Mouse (Mus musculus): ENCODE results near the gene Map3k11. TPM values are rescaled to one million over a fixed set of nuclear protein-coding genes. Genes with fewer than 3 reads are reported as not detected.

Gene Map3k11
- polyA plus RNA-seq (2014; fragmentation: Illumina TruSeq; extraction: RNeasy Lipid Tissue Mini Kit (QIAGEN cat#74804); ENCODE audit: low read depth, low replicate concordance), result 1.7 TPM

GRCm38 (mm10) chr19:5688200-5689087 is at the start of gene Map3k11, which contains the start of gene Pcnx3:
Gene Map3k11, plus strand, starts transcription at chr19:5688742.
Gene Pcnx3, minus strand, starts transcription at chr19:5688908.

GRCm38 (mm10) chr19:5662981-5663913 is 25.3 kb upstream of the Map3k11 start, which contains the start of gene Sipa1:
Gene Sipa1, minus strand, starts transcription at chr19:5663707.

GRCm38 (mm10) chr19:5704163-5704800 is 15.7 kb downstream of the Map3k11 start, which contains the start of gene Kcnk7:
Gene Kcnk7, plus strand, starts transcription at chr19:5704367.

GRCm38 (mm10) chr19:5725767-5726515 is 37.4 kb downstream of the Map3k11 start, which contains the start of gene Ehbp1l1:
Gene Ehbp1l1, minus strand, starts transcription at chr19:5726317.

GRCm38 (mm10) chr19:5729444-5729815 is 40.9 kb downstream of the Map3k11 start, which contains the start of gene Fam89b:
Gene Fam89b, minus strand, starts transcription at chr19:5729653.

GRCm38 (mm10) chr19:5740320-5741317 is 52.1 kb downstream of the Map3k11 start, which contains the start of gene Ltbp3:
Gene Ltbp3, plus strand, starts transcription at chr19:5740904.

Other genes with a start within 250 kb of the Map3k11 start
- gene Fosl1, start 241.2 kb upstream of the Map3k11 start, polyA plus RNA-seq (2014; fragmentation: Illumina TruSeq; extraction: RNeasy Lipid Tissue Mini Kit (QIAGEN cat#74804); ENCODE audit: low read depth, low replicate concordance), result not detected
- gene Ccdc85b, start 230.8 kb upstream of the Map3k11 start, polyA plus RNA-seq (2014; fragmentation: Illumina TruSeq; extraction: RNeasy Lipid Tissue Mini Kit (QIAGEN cat#74804); ENCODE audit: low read depth, low replicate concordance), result 1.2 TPM
- 5.7 TPM for gene Fibp, start 228.1 kb upstream of the Map3k11 start, polyA plus RNA-seq (2014; fragmentation: Illumina TruSeq; extraction: RNeasy Lipid Tissue Mini Kit (QIAGEN cat#74804); ENCODE audit: low read depth, low replicate concordance)
- not detected for gene Ctsw, start 220.2 kb upstream of the Map3k11 start, polyA plus RNA-seq (2014; fragmentation: Illumina TruSeq; extraction: RNeasy Lipid Tissue Mini Kit (QIAGEN cat#74804); ENCODE audit: low read depth, low replicate concordance)
- 0.60 TPM for gene Efemp2, start 214.8 kb upstream of the Map3k11 start, polyA plus RNA-seq (2014; fragmentation: Illumina TruSeq; extraction: RNeasy Lipid Tissue Mini Kit (QIAGEN cat#74804); ENCODE audit: low read depth, low replicate concordance)
- gene Mus81, start 200.3 kb upstream of the Map3k11 start, polyA plus RNA-seq (2014; fragmentation: Illumina TruSeq; extraction: RNeasy Lipid Tissue Mini Kit (QIAGEN cat#74804); ENCODE audit: low read depth, low replicate concordance), result 0.69 TPM
- 183 TPM for gene Cfl1, start 198.3 kb upstream of the Map3k11 start, polyA plus RNA-seq (2014; fragmentation: Illumina TruSeq; extraction: RNeasy Lipid Tissue Mini Kit (QIAGEN cat#74804); ENCODE audit: low read depth, low replicate concordance)
- not detected for gene 1700020D05Rik, start 185.0 kb upstream of the Map3k11 start, polyA plus RNA-seq (2014; fragmentation: Illumina TruSeq; extraction: RNeasy Lipid Tissue Mini Kit (QIAGEN cat#74804); ENCODE audit: low read depth, low replicate concordance)
- gene Snx32, start 178.2 kb upstream of the Map3k11 start, polyA plus RNA-seq (2014; fragmentation: Illumina TruSeq; extraction: RNeasy Lipid Tissue Mini Kit (QIAGEN cat#74804); ENCODE audit: low read depth, low replicate concordance), result 0.25 TPM
- gene Ovol1, start 128.1 kb upstream of the Map3k11 start, polyA plus RNA-seq (2014; fragmentation: Illumina TruSeq; extraction: RNeasy Lipid Tissue Mini Kit (QIAGEN cat#74804); ENCODE audit: low read depth, low replicate concordance), result 5.6 TPM
- gene Ap5b1, start 120.7 kb upstream of the Map3k11 start, polyA plus RNA-seq (2014; fragmentation: Illumina TruSeq; extraction: RNeasy Lipid Tissue Mini Kit (QIAGEN cat#74804); ENCODE audit: low read depth, low replicate concordance), result not detected
- gene Rnaseh2c, start 86.9 kb upstream of the Map3k11 start, polyA plus RNA-seq (2014; fragmentation: Illumina TruSeq; extraction: RNeasy Lipid Tissue Mini Kit (QIAGEN cat#74804); ENCODE audit: low read depth, low replicate concordance), result 1.0 TPM
- gene Kat5, start 78.5 kb upstream of the Map3k11 start, polyA plus RNA-seq (2014; fragmentation: Illumina TruSeq; extraction: RNeasy Lipid Tissue Mini Kit (QIAGEN cat#74804); ENCODE audit: low read depth, low replicate concordance), result 19.7 TPM
- gene Rela, start 51.3 kb upstream of the Map3k11 start, polyA plus RNA-seq (2014; fragmentation: Illumina TruSeq; extraction: RNeasy Lipid Tissue Mini Kit (QIAGEN cat#74804); ENCODE audit: low read depth, low replicate concordance), result 0.66 TPM
- 1.5 TPM for gene Sipa1, start 25.0 kb upstream of the Map3k11 start, polyA plus RNA-seq (2014; fragmentation: Illumina TruSeq; extraction: RNeasy Lipid Tissue Mini Kit (QIAGEN cat#74804); ENCODE audit: low read depth, low replicate concordance)
- gene Pcnx3, start 166 bp downstream of the Map3k11 start, polyA plus RNA-seq (2014; fragmentation: Illumina TruSeq; extraction: RNeasy Lipid Tissue Mini Kit (QIAGEN cat#74804); ENCODE audit: low read depth, low replicate concordance), result 0.22 TPM
- gene Kcnk7, start 15.6 kb downstream of the Map3k11 start, polyA plus RNA-seq (2014; fragmentation: Illumina TruSeq; extraction: RNeasy Lipid Tissue Mini Kit (QIAGEN cat#74804); ENCODE audit: low read depth, low replicate concordance), result not detected
- gene Ehbp1l1, start 37.6 kb downstream of the Map3k11 start, polyA plus RNA-seq (2014; fragmentation: Illumina TruSeq; extraction: RNeasy Lipid Tissue Mini Kit (QIAGEN cat#74804); ENCODE audit: low read depth, low replicate concordance), result 8.7 TPM
- gene Fam89b, start 40.9 kb downstream of the Map3k11 start, polyA plus RNA-seq (2014; fragmentation: Illumina TruSeq; extraction: RNeasy Lipid Tissue Mini Kit (QIAGEN cat#74804); ENCODE audit: low read depth, low replicate concordance), result not detected
- gene Ltbp3, start 52.2 kb downstream of the Map3k11 start, polyA plus RNA-seq (2014; fragmentation: Illumina TruSeq; extraction: RNeasy Lipid Tissue Mini Kit (QIAGEN cat#74804); ENCODE audit: low read depth, low replicate concordance), result 3.2 TPM
- gene Scyl1, start 82.7 kb downstream of the Map3k11 start, polyA plus RNA-seq (2014; fragmentation: Illumina TruSeq; extraction: RNeasy Lipid Tissue Mini Kit (QIAGEN cat#74804); ENCODE audit: low read depth, low replicate concordance), result 0.28 TPM
- gene Frmd8, start 186.5 kb downstream of the Map3k11 start, polyA plus RNA-seq (2014; fragmentation: Illumina TruSeq; extraction: RNeasy Lipid Tissue Mini Kit (QIAGEN cat#74804); ENCODE audit: low read depth, low replicate concordance), result 4.3 TPM
- gene Slc25a45, start 189.1 kb downstream of the Map3k11 start, polyA plus RNA-seq (2014; fragmentation: Illumina TruSeq; extraction: RNeasy Lipid Tissue Mini Kit (QIAGEN cat#74804); ENCODE audit: low read depth, low replicate concordance), result 1.0 TPM
- 0.19 TPM for gene Tigd3, start 205.4 kb downstream of the Map3k11 start, polyA plus RNA-seq (2014; fragmentation: Illumina TruSeq; extraction: RNeasy Lipid Tissue Mini Kit (QIAGEN cat#74804); ENCODE audit: low read depth, low replicate concordance)
- gene Dpf2, start 224.3 kb downstream of the Map3k11 start, polyA plus RNA-seq (2014; fragmentation: Illumina TruSeq; extraction: RNeasy Lipid Tissue Mini Kit (QIAGEN cat#74804); ENCODE audit: low read depth, low replicate concordance), result 12.7 TPM
- gene Cdc42ep2, start 236.1 kb downstream of the Map3k11 start, polyA plus RNA-seq (2014; fragmentation: Illumina TruSeq; extraction: RNeasy Lipid Tissue Mini Kit (QIAGEN cat#74804); ENCODE audit: low read depth, low replicate concordance), result 0.79 TPM

Data from sigmoid colon, adult 10 weeks (tissue).